Mouse (Mus musculus): ENCODE measurements around the gene L3hypdh.

Gene L3hypdh

DNA sequence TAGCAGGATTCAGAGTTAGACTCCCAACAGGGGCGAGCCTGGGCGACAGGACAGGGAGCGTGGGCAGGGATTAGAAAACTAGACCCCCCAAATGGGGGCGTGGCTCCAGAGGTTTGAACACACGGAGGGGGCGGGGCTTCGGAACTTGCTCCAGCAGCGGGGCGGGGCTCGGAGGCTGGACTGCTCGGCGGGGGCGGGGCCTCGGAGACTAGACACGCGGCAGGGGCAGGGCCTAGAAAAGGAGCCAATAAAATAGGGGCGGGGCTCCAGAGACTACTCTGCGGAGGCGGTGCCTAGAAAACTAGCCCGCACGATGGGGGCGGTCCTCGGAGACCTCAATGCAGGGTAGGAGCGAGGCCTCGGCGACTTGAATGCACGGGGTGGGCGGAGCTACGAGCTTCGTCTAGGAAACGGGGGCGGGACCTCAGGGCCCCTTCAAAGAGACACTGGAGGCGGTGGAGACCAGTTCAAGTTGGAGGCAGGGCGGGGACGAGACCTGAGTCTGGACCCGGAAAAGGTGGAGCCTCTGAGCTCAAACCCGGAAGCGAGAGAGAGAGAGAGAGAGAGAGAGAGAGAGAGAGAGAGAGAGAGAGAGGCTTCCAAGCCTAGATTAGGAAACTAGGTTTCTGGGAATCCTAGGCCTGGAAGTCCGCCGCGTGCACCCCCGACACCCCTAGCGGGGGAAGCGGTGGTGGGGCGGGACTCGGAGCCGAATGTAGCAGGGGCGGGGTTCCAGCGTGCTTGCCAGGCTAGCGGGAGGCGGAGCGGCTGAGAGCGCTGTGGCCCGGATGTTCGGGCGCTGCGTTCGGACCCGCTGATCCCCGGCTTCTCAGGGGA is at the start of gene L3hypdh, which contains the start of gene Jkamp:
L3hypdh (minus strand) TSS at position 111 of the 837 bp plus-strand sequence.
Jkamp (plus strand) TSS at position 261 of the 837 bp plus-strand sequence.
- DNase-seq (ENCODE audit: low read depth, low spot score) = peak; percentile 100

DNA sequence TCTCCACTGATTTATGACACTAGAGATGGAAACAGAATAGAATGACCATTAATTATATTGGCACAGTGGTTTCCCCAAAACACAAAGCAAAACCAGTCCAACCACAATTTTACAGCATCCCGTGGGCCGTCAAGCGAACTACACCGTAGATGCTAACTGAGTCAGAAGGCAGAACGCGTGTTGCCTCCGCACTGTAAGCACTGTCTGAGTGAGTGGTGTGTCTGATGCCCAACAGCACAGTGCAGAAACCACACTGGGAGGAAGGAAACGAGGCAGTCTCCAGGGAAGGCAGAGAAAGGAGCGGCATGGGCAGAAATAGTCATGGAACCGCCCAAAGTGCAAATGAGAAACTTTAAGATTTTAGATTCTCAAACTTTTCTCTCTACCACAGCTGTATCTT is 44.0 kb upstream of the L3hypdh start:
- DNase-seq (ENCODE audit: low read depth, low spot score) = no peak

DNA sequence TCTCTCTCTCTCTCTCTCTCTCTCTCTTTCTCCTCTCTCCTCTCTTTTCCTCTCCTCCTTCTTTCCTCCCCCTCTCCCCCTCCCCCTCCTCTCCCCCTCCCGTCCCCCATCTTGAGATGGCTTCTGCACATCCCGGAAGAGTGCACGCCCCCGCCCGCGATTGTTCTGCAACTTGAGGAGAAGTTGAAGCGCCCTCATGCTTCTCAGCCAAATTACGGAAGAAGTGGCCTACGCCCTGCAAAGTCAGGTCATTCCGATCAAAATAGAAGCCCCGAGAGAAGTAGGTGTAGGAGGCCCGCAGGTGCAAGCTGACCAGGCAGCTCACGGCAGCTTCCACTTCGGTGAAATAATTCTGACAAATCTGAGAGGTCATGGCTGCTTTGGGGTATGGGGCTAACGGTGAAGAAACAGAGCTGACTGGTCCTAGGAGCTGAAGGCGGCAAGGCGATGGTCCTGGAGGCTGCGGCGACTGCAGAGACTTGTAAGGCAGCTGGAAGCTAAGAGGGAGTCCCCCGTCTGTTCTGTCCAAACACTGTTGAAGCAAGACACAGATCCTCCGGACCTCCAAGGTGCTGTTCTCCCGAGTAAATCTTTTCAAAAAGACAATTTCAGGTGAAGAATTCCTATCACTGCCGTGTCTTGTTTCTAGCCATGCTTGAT is 30.6 kb upstream of the L3hypdh start:
- DNase-seq (ENCODE audit: low read depth, low spot score) = peak; percentile 86

GRCm38 (mm10) chr12:72115126-72115525 is 29.9 kb upstream of the L3hypdh start:
- peak; percentile 27 for DNase-seq (ENCODE audit: low read depth, low spot score)

GRCm38 (mm10) chr12:72104525-72105281 is 19.5 kb upstream of the L3hypdh start:
- peak; percentile 84 for DNase-seq (ENCODE audit: low read depth, low spot score)

DNA sequence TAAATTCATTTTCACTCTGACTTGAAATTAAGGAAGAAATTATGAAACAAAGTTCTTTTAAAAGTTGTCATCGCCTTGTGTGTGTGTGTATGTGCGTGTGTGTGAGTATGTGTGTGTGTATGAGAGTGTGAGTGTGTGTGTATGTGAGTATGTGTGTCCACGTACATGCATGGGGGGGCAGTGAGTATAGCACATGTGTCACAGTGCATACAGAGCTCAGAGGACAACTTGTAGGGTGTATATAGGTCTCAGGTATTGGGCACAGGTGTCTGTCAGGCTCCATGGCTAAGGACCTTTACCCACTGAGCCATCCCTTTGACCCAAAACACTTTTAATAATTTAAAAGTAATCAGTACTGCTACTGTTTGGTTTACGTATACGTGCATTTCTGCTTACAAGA is 18.8 kb upstream of the L3hypdh start:
- no peak for DNase-seq (ENCODE audit: low read depth, low spot score)

DNA sequence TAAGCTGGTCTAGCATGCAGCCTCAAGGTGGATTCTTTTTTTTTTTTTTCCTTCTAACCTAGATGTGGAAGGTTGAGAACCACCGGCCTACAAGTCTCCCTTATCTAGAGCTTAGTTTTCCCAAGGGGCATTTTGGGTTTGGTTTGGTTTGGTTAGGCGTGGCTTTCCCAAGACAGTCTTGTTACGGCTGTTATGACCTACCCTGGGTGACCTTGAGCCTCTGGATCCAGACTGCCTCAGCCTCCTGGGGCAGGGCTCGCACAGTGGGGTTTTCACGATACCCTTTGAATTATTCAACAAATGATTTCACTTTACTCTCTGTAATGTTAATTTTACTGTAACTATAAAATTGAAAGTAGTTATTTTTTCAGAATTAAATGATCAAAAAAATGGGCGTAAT is 17.5 kb upstream of the L3hypdh start:
- DNase-seq (ENCODE audit: low read depth, low spot score) = peak; percentile 58

GRCm38 (mm10) chr12:72096966-72097365 is 11.7 kb upstream of the L3hypdh start:
- DNase-seq (ENCODE audit: low read depth, low spot score) = no peak

GRCm38 (mm10) chr12:72089802-72090201 is 4.6 kb upstream of the L3hypdh start:
- DNase-seq (ENCODE audit: low read depth, low spot score) = no peak

DNA sequence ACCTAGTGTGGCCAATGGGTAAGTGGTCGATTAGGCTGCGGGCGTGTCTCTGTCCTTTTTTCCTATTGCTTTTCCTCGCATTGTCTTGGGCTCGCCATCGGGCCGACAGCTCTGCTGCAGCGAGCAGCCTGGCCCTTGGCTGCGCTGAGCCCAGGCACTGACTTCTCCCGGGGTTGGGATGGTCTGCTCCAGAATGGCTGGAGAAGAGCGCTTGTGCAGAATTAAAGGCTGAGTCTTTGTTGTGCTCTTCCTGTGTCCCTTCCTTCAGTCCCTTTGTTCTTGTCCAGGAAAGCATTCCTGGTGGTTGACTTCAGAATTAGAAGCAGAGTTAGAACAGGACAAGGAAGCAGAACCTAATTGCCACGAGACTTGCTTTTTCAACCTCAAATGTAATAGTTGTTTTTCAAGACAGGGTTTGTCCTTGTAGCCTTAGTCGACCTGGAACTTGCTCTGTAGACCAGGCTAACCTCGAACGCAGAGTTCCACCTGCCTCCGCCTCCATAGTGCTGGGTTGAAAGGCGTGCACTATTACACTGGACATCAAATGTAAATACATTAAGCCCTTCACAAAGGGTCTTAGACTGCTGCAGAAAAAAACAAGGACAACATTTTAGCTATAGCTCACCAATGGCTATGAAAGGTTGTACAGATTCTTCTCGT is 1.1 kb upstream of the L3hypdh start:
- DNase-seq (ENCODE audit: low read depth, low spot score) = no peak

DNA sequence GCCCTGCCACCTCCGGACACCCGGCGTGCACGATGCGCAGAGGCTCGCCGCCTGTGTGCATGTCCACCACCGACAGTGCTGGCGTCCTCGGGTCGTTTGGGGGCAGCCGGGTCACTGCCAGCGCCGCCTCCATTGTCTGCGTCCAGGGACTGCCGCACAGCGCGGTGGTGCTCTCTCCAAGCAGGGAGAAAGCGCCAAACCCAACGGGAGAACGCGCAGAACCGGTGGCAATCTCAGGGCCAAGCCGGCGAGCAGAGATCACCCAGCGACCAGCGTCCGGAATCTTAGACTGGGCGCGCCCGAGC is 263 bp downstream of the L3hypdh start:
- no peak for DNase-seq (ENCODE audit: low read depth, low spot score)

GRCm38 (mm10) chr12:72084261-72085023 is 797 bp downstream of the L3hypdh start:
- peak; percentile 56 for DNase-seq (ENCODE audit: low read depth, low spot score)

- peak; percentile 28 for DNase-seq (ENCODE audit: low read depth, low spot score)
Measured at GRCm38 (mm10) chr12:72083265-72083664, 2.0 kb downstream of the L3hypdh start.

- DNase-seq (ENCODE audit: low read depth, low spot score) = peak; percentile 67
Measured at GRCm38 (mm10) chr12:72082370-72082769, 2.9 kb downstream of the L3hypdh start.

DNA sequence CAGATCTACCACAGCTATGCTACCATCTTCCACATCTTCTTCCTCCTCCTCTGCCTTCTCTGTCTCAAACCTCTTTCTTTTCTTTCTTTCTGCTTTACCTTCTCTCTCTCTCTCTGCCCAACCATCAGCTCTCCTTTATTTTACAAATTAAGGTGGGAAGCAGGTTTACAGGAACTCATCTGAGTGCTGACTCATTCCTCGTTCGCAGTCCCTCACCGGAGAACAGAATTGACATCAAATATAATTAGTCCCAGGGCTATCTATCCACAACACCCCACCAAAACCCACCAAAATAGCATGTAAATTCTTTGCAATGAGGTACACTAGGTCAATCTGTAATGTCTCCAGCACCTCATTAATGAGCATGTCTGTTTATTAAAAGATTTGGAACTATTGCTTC is 3.3 kb downstream of the L3hypdh start:
- DNase-seq (ENCODE audit: low read depth, low spot score) = peak; percentile 51

DNA sequence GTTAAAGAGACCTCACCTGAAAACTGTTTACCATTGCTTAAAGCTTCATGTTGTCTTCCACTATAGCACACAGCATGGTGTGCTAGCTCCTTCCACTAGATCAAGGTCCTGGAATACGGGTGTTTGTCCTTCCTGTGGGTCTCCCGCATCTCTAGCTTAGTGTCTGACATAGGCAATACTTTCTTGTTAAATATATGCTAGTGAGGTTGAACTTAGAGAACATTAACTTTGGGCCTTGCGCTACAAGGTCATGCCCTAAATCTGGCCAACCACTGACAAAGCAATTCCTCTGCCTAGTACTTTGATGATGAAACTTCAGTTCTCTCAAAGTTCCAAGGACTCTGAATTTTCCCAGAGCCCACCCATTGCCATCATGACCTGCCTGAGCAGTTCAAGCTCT is 7.0 kb downstream of the L3hypdh start:
- no peak for DNase-seq (ENCODE audit: low read depth, low spot score)

- peak; percentile 91 for DNase-seq (ENCODE audit: low read depth, low spot score)
Measured at GRCm38 (mm10) chr12:72070327-72071269, 14.6 kb downstream of the L3hypdh start, which contains the start of gene Gpr135. Gene Gpr135 (minus strand): TSS chr12:72071125.

- no peak for DNase-seq (ENCODE audit: low read depth, low spot score)
Measured at GRCm38 (mm10) chr12:72069626-72070326, 15.5 kb downstream of the L3hypdh start.

DNA sequence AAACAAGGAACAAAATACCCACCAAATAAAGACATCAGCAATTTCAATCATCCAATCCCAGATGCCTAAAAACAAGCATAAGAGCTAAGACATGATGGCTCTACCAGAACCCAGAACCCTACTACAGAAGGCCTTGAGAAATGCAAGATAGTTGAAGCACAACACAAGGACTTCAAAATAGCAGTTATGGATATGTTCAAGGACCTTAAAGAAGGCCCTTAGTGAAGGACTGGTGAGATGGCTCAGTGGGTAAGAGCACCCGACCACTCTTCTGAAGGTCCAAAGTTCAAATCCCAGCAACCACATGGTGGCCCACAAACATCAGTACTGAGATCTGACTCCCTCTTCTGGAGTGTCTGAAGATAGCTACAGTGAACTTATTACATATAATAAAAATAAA is 27.5 kb downstream of the L3hypdh start:
- no peak for DNase-seq (ENCODE audit: low read depth, low spot score)

Measured in R1 (cell line).